Mouse (Mus musculus) 3134 (cell line): Measurements from ENCODE around the gene Atxn10.

Experiments used
- DNase-seq: peaks from one replicate; pipeline ENCODE4 v3.0.0-alpha.2; 2011; ENCODE audit warnings: low spot score; ENCODE audit not compliant: insufficient read length; ENCODE audit errors: extremely low read depth

Gene Atxn10

DNA sequence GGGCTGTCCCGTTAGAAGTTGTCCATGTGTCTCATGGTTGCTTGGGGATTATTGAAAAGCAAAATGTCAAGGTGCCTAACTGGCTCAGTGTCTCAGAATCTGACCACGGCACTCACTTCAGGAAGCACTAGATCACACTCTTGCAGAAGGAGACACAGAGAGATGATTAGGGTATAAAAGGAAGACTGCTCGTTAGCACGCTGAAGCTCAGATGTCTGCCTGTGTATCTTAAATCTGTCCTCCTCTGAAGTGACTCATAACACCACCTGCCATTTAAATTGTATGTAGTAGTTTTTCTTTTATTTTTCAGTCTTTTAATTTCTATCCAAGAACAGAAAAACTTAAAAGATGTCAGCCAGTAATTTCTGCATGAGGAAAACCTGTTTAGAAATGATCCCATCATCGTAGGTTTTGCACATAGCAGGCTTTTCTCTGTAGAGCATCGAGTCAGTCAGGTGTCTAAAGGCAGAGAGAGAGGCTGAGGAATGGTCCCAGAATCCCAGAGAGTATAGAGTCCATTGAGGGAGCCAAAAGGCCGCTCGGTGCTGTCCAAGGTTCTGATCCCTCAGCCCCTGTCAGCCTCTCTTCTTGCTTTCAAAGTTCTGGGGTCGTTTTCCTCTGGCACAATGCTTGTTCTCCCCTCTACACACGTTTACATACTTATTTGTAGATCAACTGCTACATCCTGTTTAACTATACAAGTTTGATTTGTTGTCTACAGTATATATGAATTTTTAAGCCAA, 128.9 kb downstream of the Atxn10 start:
- DNase-seq, result no peak

DNA sequence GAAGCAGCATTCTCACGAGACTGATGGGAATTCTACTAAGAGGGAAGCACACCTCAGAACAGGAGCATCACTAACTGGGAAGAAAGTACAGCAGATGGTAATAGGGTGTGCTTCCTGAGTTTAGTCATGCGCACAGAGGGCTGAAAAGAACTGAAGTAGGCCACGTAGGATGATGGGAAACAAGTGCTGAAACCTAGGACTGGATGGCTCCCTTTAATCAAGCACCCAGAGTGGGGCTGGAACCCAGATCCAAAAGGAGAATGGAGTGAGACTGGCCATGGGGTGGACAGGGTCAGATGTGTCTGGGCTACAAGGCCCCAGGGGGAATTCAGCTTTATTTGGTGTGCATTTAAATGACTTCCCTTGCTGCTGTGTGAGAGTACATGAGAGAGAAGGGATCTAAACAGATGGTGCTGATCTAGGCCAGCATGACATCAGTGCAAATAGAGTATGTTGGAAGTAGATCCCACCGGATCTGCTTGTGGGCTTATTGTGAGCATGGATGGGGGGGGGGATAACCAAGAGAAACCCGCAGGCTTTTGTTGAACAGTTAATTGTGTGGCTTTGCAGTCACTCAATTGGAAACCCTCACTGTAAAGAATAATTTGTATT, 130.5 kb downstream of the Atxn10 start:
- DNase-seq, result no peak

DNA sequence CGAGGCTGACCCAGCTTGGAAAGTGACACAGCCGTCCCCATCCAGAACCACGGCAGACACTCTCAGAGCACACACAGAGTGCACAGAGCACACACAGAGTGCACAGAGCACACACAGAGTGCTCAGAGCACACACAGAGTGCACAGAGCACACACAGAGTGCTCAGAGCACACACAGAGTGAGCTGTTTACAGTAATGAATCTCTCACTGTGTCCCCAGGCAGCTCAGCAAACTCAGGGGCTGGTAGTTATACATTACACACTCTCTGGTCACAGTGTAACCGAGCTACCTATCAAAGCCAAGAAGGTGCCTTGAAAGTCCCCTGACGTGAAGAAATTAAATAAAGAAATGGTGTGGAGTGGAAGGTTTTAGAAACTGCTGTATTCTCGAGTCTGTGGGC, 133.4 kb downstream of the Atxn10 start:
- no peak for DNase-seq

DNA sequence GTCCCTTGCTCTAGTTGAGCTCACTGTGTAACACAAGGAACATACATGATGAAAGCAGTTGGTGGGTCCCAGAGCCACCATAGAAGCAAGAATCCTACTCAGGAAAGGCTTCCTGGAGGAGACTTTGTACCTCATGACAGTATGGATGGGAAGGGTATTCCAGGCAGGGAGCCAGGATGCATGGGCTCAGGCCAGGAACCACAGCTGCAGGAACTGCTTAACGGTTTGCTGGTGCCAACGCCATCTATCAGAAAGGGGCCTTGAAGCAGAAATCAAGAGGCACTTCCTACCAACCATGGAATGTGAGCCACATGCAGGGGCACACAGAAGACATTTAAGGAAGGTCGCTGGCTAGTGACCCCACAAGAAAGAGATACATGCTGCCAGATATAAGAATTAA, 138.7 kb downstream of the Atxn10 start:
- DNase-seq, result no peak

DNA sequence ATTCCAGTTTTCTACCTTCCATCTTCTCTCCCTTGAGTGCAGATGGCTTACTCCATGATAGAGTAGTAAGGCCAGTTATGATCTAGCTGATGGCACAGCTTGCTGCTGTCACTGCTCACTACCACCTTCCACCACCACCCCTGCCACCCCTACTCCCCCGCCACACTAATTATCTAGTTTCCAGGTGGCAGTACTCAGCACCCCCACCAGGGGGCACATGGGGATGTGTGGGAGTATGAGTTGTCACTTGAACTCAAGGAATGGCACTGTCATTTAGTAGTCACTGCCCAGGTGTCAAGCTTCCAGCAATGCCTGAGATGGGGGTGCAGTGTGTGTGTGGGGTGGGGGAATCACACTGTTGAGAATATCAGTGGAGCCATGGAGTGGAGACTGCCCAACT, 141.5 kb downstream of the Atxn10 start:
- DNase-seq, result peak; percentile 64

DNA sequence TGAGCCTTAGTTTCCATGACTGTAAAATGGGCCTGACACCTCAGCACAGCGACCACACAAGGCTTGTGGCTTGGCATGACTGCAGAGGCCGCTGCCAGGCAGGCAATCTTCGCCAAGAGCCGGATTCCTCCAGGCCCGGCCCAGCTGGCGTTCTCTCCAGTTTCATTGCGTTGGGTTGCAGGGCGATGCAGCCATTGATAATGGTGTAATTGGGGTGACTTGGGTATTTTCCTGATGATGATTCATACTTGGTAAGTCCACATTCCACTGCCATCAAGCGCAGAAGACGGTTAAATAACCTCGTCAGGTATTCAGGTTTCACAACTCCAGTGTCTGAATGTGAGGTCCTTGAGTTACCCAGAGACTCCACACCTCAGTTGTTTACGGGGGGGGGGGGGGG, 143.3 kb downstream of the Atxn10 start:
- peak; percentile 93 for DNase-seq

DNA sequence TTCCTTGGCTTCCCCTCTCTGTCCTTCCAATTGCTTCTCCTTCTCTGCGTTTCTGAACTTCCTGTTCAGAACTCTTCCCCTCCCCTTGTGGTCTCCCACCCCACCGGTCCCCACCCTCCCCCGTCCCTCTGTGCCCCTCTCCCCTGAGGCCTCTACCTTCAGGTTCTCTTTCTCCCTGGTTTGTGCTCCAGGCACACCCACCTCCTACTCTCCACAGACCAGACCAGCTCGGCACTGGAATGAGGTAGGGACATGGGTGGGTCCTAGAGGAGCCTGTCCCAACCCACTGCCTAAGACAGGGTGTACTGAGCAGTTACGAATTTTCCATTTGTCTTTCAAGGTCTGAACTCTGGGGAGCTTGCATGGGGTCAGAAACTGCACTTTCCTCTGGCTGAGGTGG, 143.9 kb downstream of the Atxn10 start:
- no peak for DNase-seq

DNA sequence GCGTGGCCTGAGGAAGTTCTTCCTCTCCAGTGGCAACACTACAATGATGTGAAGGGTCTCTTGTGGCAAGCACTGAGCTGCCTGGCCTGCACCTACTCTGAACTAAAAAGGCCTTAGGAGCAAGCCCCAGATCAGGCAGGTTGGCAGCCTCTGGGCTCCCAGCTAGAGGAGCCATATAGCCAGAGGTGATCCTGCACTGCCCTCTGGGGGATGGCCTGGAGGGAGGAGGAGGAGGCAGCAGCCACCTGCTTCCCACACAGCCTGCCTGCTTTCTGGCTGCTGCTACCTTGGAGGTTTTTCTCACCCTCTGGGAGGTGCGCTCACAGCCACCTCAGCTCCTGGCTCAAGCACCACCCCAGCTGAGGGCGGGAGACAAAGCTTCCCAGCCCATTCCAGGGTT, 144.6 kb downstream of the Atxn10 start:
- DNase-seq, result no peak

DNA sequence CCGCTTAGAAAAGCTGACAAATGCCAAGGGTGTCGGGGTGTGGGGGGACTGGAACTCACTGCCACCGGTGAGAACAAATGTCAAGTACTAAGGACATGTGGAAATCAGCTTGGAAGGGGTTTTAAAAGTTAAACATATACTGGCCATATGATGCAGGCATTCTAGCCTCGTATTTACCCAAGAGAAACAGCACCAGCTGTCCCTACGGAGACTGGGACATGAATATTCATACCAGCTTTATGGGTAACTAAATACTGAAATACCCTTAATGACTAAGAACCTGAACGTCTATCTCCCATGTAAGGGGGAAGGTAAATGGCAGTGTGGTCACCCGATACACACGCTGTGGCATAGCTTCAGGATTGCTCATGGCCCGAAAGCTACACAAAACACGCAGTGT, 152.9 kb downstream of the Atxn10 start:
- no peak for DNase-seq

DNA sequence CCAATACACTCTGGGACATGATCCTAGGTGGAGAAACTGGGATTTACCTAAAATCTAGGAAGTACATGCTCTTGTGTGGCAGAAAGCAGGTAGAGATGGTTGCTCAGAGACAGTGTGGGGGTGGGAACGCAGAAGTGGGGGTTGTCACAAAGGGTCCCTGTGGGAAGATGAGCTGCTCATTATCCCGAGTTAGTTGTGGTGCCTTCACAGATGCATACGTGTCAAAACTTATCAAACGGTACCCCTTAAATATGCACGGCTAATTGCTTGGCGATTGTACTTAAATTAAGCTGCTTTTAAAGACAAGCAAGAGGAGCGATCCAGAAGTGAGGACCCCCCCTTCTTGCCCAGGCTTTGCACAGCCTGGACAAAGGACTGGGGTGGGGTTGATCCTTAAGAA, 153.7 kb downstream of the Atxn10 start:
- no peak for DNase-seq

DNA sequence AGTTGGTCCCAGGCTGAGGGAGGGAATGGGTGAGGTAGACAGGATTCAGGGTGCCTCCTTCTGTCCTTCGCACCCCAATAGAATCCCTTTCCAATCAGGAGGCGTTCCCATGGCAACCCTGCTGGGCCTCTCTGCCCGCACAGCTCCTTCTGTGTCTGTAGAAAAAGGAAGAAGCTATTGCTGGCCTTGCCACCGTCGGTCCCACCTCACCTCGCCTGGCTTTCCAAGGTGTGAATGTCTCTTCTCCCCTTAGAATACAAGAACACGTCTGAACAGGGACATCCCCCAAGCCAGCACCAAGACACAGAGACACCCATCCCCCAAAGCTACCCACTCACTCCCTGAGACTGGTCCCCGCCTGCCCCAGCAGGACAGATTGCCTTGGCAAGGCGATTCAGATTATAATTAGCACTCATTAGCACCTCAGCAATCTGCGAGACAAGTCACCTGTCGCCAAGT, 158.1 kb downstream of the Atxn10 start:
- no peak for DNase-seq

DNA sequence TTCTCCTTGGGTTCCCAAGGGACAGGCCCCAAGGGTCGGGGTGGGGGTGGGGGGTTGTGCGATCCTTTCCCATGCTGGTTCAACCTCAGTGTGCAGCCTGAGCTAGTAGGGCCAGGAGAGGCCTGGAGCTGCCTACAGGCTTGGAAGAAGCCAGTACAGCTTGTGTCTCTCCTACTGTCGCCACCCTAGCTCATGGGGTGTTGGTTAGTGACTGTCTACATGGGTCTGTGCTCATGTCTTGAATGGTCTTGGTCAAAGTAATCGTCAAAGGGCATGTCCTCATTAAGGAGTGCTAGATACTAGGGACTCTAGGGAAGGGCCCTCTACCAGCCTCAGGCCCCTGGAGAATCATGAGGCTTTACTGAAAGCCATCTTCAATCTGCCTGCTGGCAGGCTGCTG, 161.5 kb downstream of the Atxn10 start:
- DNase-seq, result no peak

DNA sequence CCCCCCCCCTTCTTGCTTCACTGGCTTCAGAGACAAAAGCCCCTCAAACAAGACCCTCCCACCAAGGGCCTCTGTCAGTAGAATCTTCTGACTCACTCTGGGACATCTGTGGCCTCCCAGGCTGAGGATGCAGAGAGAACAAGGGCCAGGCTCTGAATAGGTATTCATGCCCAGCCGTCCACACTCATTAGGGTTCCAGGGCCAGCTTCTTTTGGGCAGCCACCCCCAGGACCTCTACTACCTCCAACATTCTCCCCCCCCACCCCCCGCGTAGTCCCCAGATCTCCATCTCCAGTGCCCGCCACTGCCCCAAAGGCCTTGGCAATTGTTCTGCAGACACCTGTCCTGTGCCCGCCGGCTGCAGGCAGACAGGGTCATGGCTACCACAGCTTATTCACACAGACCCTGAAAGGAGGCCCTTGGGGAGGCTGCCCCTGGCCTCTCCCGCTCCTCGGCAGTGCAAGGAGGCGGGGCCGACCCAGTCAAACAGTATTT, 162.0 kb downstream of the Atxn10 start:
- DNase-seq, result no peak

DNA sequence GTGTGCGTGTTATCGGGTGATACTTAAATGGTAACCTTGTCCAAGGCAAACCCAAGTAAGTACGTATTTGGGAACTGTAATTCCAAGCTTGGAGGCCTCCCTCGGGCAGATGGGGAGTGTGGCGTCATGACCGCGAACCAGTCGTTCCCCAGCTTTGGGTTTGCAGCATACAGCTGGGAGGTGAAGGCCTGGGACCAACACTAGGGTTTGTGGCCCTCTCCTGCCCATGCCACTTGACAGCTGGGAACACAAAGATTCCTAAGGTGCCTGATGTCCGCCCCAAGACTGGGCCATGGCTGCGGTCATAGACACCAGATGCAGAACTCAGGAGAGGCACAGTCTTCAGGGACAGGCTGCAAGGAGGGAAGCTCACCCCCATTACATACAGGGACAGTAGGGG, 164.2 kb downstream of the Atxn10 start:
- DNase-seq, result no peak

DNA sequence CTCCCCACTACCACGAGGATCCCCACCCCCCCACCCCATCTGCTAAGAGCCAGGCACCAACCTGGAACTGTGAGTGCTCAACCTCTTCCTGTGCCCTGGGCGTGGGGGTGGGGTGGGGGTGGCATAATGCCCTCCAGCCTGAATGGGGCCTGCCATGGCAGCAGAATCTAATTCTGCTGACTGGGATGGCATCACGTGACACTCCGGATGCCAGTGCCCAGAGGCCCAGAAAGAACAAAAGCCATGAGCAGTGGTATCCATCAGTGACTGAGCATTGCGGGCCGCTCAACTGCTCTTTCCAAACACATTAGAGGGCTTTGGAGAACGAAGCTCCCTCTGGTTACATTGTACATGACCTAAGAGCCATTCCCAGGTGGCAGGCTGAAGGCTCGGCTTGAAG, 167.1 kb downstream of the Atxn10 start, which contains the start of gene 7530416G11Rik:
TSS of gene 7530416G11Rik (minus strand) at position 101 of the 400 bp plus-strand sequence.
- no peak for DNase-seq

DNA sequence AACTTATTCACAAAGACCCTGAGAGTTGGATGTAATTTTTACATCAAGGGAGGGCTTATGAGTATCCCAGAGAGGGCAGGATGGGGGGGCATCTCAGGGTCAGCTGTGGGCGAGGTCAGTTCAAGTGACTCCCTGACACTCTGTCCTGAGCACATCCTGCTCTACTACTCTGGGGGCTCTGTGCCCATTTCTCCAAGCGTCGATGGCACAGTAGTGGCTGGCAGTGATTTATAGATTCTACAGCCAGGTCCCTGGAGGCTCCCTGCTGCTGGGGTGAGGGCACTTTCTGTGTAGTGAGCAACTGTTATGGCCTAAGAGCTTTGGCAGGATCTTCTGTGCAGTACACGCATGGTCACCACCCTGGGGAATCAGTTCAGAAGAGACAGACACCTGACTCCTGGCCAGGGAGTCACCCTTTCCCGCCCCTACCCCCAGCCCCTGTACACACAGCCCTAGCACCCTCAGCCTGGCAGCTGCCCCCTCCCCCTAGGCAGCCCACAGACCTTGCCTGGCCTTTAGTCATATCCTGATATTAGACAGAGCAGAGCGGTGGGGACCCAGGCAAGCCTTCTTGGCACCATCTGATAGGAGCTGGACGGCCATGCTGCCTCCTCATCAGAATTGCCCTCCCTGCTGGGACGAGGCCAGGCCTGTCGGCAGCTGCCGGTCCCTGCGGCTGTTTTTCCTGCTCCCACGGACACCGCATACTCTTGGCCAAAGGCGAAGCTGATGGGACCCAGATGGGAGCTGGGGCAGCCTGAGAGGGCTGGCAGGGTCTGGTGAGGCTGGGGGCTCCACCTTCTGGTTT, 169.3 kb downstream of the Atxn10 start:
- peak; percentile 95 for DNase-seq

DNA sequence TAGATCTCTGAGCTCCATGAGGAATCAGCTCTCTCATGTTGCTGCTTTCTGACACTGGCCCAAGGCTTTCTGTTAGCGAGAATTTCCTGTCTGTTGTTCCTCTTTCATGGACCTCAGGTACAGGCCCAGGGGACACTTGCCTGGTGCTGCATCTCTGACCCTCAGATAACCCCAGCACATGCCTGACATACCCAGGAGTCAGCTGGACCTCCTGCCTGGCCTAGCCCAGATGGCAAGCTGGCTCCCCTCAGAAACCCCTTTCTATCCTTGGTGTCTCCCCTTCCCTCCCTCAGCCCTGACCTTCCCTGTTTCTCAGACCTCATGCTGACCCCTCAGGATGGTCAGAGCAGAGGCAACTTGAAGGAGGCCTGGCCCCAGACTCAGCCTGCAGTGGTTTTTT, 170.6 kb downstream of the Atxn10 start:
- DNase-seq, result no peak

DNA sequence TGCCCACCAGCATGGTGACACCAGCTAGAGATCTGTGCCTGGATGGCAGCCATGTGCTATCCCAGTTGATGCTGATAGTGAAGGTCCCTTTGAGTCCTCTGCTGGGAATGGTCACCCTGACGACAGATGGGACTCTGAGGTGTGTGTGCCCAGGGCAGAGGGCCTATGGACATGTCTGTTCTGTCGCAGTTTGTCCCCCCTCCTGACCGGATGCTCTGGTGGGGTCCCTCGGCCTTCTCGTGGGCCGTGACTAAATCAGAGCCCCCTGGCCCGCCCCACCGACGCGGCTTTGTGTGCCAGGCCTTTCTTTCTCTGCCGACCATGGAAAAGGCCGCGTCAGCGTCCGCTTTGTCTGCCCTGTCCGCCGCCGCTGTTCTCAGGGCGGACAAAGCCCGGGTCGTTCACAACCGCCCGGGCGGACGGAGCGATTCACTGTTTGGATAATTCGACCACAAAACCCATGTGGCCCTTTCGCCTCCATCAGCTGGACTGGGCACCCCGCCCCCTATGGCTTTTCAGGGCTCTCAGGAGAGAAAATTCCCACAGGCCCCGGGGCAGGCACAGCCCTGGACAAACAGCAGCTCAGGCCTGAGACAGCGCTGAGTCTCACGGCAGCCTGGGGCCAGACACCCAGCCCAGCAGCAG, 171.4 kb downstream of the Atxn10 start:
- no peak for DNase-seq
